Mouse (Mus musculus): Measurements from ENCODE around the gene Fam161a.

Gene Fam161a

GRCm38 (mm10) chr11:23007481-23008180 lies at the start of gene Fam161a:
TSS of gene Fam161a (plus strand) at chr11:23007531.
- DNase-seq (ENCODE audit: low spot score in 2 of 2): peak; percentile 69 to 78

- DNase-seq (ENCODE audit: low spot score in 2 of 2): no peak
Measured at GRCm38 (mm10) chr11:22957791-22958374, 49.4 kb upstream of the Fam161a start.

- DNase-seq (ENCODE audit: low spot score in 2 of 2): no peak
Measured at GRCm38 (mm10) chr11:22962101-22962500, 45.2 kb upstream of the Fam161a start.

GRCm38 (mm10) chr11:22964401-22964800 lies 42.9 kb upstream of the Fam161a start:
- no peak for DNase-seq (ENCODE audit: low spot score in 2 of 2)

GRCm38 (mm10) chr11:22965503-22965902 lies 41.8 kb upstream of the Fam161a start:
- DNase-seq (ENCODE audit: low spot score in 2 of 2): no peak

GRCm38 (mm10) chr11:22969486-22969885 lies 37.8 kb upstream of the Fam161a start:
- no peak for DNase-seq (ENCODE audit: low spot score in 2 of 2)

GRCm38 (mm10) chr11:22970546-22970945 lies 36.8 kb upstream of the Fam161a start:
- DNase-seq (ENCODE audit: low spot score in 2 of 2): no peak

GRCm38 (mm10) chr11:22971835-22972709 lies 35.3 kb upstream of the Fam161a start, which contains the start of gene Zrsr1:
TSS of gene Zrsr1 (plus strand) at chr11:22972005.
- peak; percentile 49 to 57 for DNase-seq (ENCODE audit: low spot score in 2 of 2)

GRCm38 (mm10) chr11:22972746-22973526 lies 34.4 kb upstream of the Fam161a start:
- peak; percentile 66 to 79 for DNase-seq (ENCODE audit: low spot score in 2 of 2)

- DNase-seq (ENCODE audit: low spot score in 2 of 2): no peak
Measured at GRCm38 (mm10) chr11:22973599-22973998, 33.7 kb upstream of the Fam161a start.

GRCm38 (mm10) chr11:22978215-22978614 lies 29.1 kb upstream of the Fam161a start:
- no peak for DNase-seq (ENCODE audit: low spot score in 2 of 2)

GRCm38 (mm10) chr11:22978711-22979110 lies 28.6 kb upstream of the Fam161a start:
- DNase-seq (ENCODE audit: low spot score in 2 of 2): no peak

GRCm38 (mm10) chr11:22979221-22979620 lies 28.1 kb upstream of the Fam161a start:
- DNase-seq (ENCODE audit: low spot score in 2 of 2): no peak

- no peak for DNase-seq (ENCODE audit: low spot score in 2 of 2)
Measured at GRCm38 (mm10) chr11:22981041-22981440, 26.3 kb upstream of the Fam161a start.

- no peak for DNase-seq (ENCODE audit: low spot score in 2 of 2)
Measured at GRCm38 (mm10) chr11:22981543-22981950, 25.8 kb upstream of the Fam161a start.

- peak; percentile 88 to 94 for DNase-seq (ENCODE audit: low spot score in 2 of 2)
Measured at GRCm38 (mm10) chr11:22981984-22982757, 25.2 kb upstream of the Fam161a start, which contains the start of the genes Gm28048 and Commd1. TSS of gene Gm28048 (minus strand) at chr11:22982090. TSS of gene Commd1 (minus strand) at chr11:22982382.

GRCm38 (mm10) chr11:22982846-22983245 lies 24.5 kb upstream of the Fam161a start:
- DNase-seq (ENCODE audit: low spot score in 2 of 2): no peak

- DNase-seq (ENCODE audit: low spot score in 2 of 2): no peak
Measured at GRCm38 (mm10) chr11:22985510-22985909, 21.8 kb upstream of the Fam161a start.

- DNase-seq (ENCODE audit: low spot score in 2 of 2): no peak
Measured at GRCm38 (mm10) chr11:22987357-22987756, 20.0 kb upstream of the Fam161a start.

GRCm38 (mm10) chr11:22989786-22990185 lies 17.5 kb upstream of the Fam161a start:
- DNase-seq (ENCODE audit: low spot score in 2 of 2): no peak
